Mouse (Mus musculus) ES-E14 (cell line): ENCODE data around the gene Phka2. TPM values are rescaled to one million over a fixed set of nuclear protein-coding genes. Genes with fewer than 3 reads are reported as not detected.
A peak's percentile ranks its signal among the peaks of the same experiment; 100 is the strongest.

Experiments
- DNase-seq: peaks from one replicate; pipeline ENCODE4 v3.0.0-alpha.2; 2013; ENCODE audit warnings: low read depth, low spot score
- H3K27ac ChIP-seq: 2 replicates; pipeline ENCODE4 v1.5.1; 2012; ENCODE audit warnings: low read depth, mild to moderate bottlenecking, low read length, moderate library complexity, mixed read lengths; ENCODE audit not compliant: poor library complexity, insufficient read depth, severe bottlenecking
- H3K36me3 ChIP-seq: 2 replicates; pipeline ENCODE4 v1.6.1; 2012; ENCODE audit warnings: mild to moderate bottlenecking, low read length, moderate library complexity, mixed read lengths; ENCODE audit not compliant: control insufficient read depth, poor library complexity, insufficient read depth, severe bottlenecking
- H3K4me1 ChIP-seq, 2 experiments: fragments of 150-350 bp in 1 of 2; sonication (generic) in 1 of 2; 2 replicates each; pipeline ENCODE4 v1.6.1; 2012; ENCODE audit warnings: low read length in 2 of 2, mild to moderate bottlenecking in 1 of 2, mixed read lengths in 1 of 2; ENCODE audit not compliant: control insufficient read depth in 2 of 2, insufficient read depth in 2 of 2, poor library complexity in 1 of 2
- H3K4me3 ChIP-seq, 2 experiments: fragments of 150-350 bp in 1 of 2; sonication (generic) in 1 of 2; 2 replicates each; pipeline ENCODE4 v1.5.1; 2012; ENCODE audit warnings: low read length in 2 of 2, low read depth in 1 of 2, mild to moderate bottlenecking in 1 of 2, mixed read lengths in 1 of 2; ENCODE audit not compliant: insufficient read depth in 1 of 2, poor library complexity in 1 of 2, severe bottlenecking in 1 of 2
- H3K9ac ChIP-seq: 2 replicates; pipeline ENCODE4 v1.6.1; 2012; ENCODE audit warnings: low read depth, mild to moderate bottlenecking, low read length, mixed read lengths; ENCODE audit not compliant: poor library complexity, insufficient read depth, severe bottlenecking
- H3K9me3 ChIP-seq: fragments of 150-350 bp; sonication (generic); 2 replicates; pipeline ENCODE4 v1.6.1; 2012; ENCODE audit warnings: low read depth, mild to moderate bottlenecking, low read length; ENCODE audit not compliant: control insufficient read depth, insufficient read depth
- CHD2 ChIP-seq: IDR thresholded peaks from 2 replicates; pipeline ENCODE4 v1.6.1; 2014; ENCODE audit warnings: mild to moderate bottlenecking, low read depth, low read length, inconsistent platforms
- HCFC1 ChIP-seq: IDR thresholded peaks from 2 replicates; pipeline ENCODE4 v1.6.1; 2012; ENCODE audit warnings: low read length, inconsistent platforms, borderline replicate concordance; ENCODE audit not compliant: insufficient read depth
- MAFK ChIP-seq: IDR thresholded peaks from 2 replicates; pipeline ENCODE4 v1.6.1; 2014; ENCODE audit warnings: mild to moderate bottlenecking, low read depth, low read length, inconsistent platforms; ENCODE audit not compliant: insufficient read depth
- ZC3H11A ChIP-seq: IDR thresholded peaks from 2 replicates; pipeline ENCODE4 v1.6.1; 2012; ENCODE audit warnings: low read depth, mild to moderate bottlenecking, inconsistent platforms, low read length, borderline replicate concordance
- ZNF384 ChIP-seq: IDR thresholded peaks from 2 replicates; pipeline ENCODE4 v1.6.1; 2012; ENCODE audit warnings: low read depth, low read length, inconsistent platforms
- in situ Hi-C, 2 experiments: fragments of 600-800 bp; cut with MboI; formaldehyde crosslinking; loops; one replicate each; pipeline ENCODE4 v1.15.1; 2025; ENCODE audit warnings: low sequenced_read_pairs in 2 of 2, inconsistent platforms in 1 of 2; ENCODE audit not compliant: unreplicated experiment in 2 of 2
- total RNA-seq: library from RNA; depleted of rRNA; stranded (reverse); fragments of 300-350 nt; gene quantifications from 2 replicates; pipeline ENCODE4 v1.2.3, GENCODE M21; 2012

Phka2 gene
- total RNA-seq, 1 experiment: 10.8 TPM

- Histone ChIP-seq H3K9me3 (no peaks in the 10 kb centered on the region), H3K4me3 (no peak overlapping the region), H3K36me3 (no peaks in the 10 kb centered on the region), H3K4me1 (no peaks in the 10 kb centered on the region), H3K9ac (no peak overlapping the region), H3K27ac (no peak overlapping the region)
- DNase-seq: no peak
- in situ Hi-C loops: no loop called here
- TF ChIP-seq ZNF384: no peak
- TF ChIP-seq MAFK: no peak
- no peak for TF ChIP-seq CHD2
- no peak for TF ChIP-seq HCFC1
- no peak for TF ChIP-seq ZC3H11A
These were observed 7.6 kb upstream of the Phka2 start for GRCm38 (mm10) chrX:160494333-160494732.

- in situ Hi-C loops: no loop called here
- no peak for DNase-seq
- H3K4me3 ChIP-seq: no peak overlapping the region
- no peaks in the 10 kb centered on the region for H3K36me3 ChIP-seq
- H3K27ac ChIP-seq: no peak overlapping the region
- H3K9me3 ChIP-seq: no peaks in the 10 kb centered on the region
- H3K9ac ChIP-seq: no peak overlapping the region
- no peaks in the 10 kb centered on the region for H3K4me1 ChIP-seq
- TF ChIP-seq MAFK: no peak
- no peak for TF ChIP-seq HCFC1
- no peak for TF ChIP-seq ZC3H11A
- TF ChIP-seq ZNF384: no peak
- no peak for TF ChIP-seq CHD2
These were observed 7.0 kb upstream of the Phka2 start for GRCm38 (mm10) chrX:160494921-160495320.

GRCm38 (mm10) chrX:160496473-160496872, 5.5 kb upstream of the Phka2 start:
- no peak for TF ChIP-seq CHD2
- no peak for TF ChIP-seq ZC3H11A
- no peak for TF ChIP-seq ZNF384
- no peak for TF ChIP-seq MAFK
- no peak for TF ChIP-seq HCFC1
- Histone ChIP-seq H3K4me1 (no peaks in the 10 kb centered on the region), H3K27ac (no peak overlapping the region), H3K36me3 (no peaks in the 10 kb centered on the region), H3K4me3 (no peak overlapping the region), H3K9ac (no peak overlapping the region), H3K9me3 (no peaks in the 10 kb centered on the region)
- DNase-seq: no peak
- in situ Hi-C loops: no loop called here

- Histone ChIP-seq H3K4me1 (no peaks in the 10 kb centered on the region), H3K27ac (no peak overlapping the region), H3K36me3 (no peaks in the 10 kb centered on the region), H3K9ac (no peak overlapping the region), H3K9me3 (no peaks in the 10 kb centered on the region), H3K4me3 (no peak overlapping the region)
- no peak for DNase-seq
- in situ Hi-C loops: no loop called here
- TF ChIP-seq CHD2 (no peak), ZC3H11A (no peak), ZNF384 (no peak), MAFK (no peak), HCFC1 (no peak)
These were observed 871 bp upstream of the Phka2 start for GRCm38 (mm10) chrX:160501095-160501494.

GRCm38 (mm10) chrX:160501687-160502047, 299 bp upstream of the Phka2 start:
- Histone ChIP-seq H3K4me3 (peak overlapping the region; percentile 93 to 94), H3K36me3 (no peaks in the 10 kb centered on the region), H3K9me3 (no peaks in the 10 kb centered on the region), H3K27ac (no peak overlapping the region), H3K4me1 (no peaks in the 10 kb centered on the region), H3K9ac (no peak overlapping the region)
- TF ChIP-seq ZC3H11A: no peak
- DNase-seq: no peak
- in situ Hi-C loops: no loop called here
